Mouse (Mus musculus) E14TG2a.4 (cell line): ENCODE measurements around the gene Rhd.

Source experiments
- CTCF ChIP-seq: conservative IDR thresholded peaks from 2 replicates; pipeline ENCODE4 v1.5.1; 2014; ENCODE audit warnings: low read length
- POU5F1 ChIP-seq: IDR thresholded peaks from 2 replicates; pipeline ENCODE4 v1.6.1; 2014; ENCODE audit warnings: low read length, borderline replicate concordance

- TF ChIP-seq CTCF (no peak), POU5F1 (no peak)
Observed at GRCm38 (mm10) chr4:134840231-134840630, 24.1 kb upstream of the Rhd start.
